Mouse (Mus musculus): ENCODE results near the gene Shtn1.

DNA sequence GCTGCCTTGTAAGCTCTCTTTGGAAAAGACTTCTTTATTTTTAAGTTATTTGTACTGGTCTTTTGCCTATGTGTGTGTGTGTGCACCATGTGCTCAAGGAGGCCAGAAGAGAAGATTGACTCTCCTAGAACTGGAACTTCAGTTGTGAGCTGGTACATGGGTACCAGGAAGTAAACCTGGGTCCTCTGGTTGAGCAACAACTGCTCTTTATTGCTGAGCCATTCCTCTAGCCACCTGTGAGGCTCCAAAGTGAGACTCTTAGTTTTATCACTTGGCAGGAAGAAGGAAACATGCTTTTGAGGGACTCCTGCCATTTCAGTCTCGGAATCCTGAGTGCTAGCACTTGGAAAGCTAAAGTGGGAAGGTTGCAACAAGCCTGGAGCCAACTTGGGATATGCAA lies 14.4 kb upstream of the Shtn1 start:
- TF ChIP-seq CTCF (IDR thresholded peaks at IDR 0.05; ENCODE audit: low read depth) (no peak), EP300 (optimal IDR thresholded peaks at IDR 0.05) (no peak)

All from stomach, postnatal 0 days (tissue).